Mouse (Mus musculus): ENCODE measurements at regions not wholly inside any gene's neighbourhood (a gene's known extent, or its start where the extent isn't known, plus 50 kb on each side); places are given as distances from the start of the nearest gene placed in this dataset.

- Histone ChIP-seq H3K27me3 (ENCODE audit: insufficient read depth, low read length) (no peaks in the 10 kb centered on the region), H3K4me1 (ENCODE audit: insufficient read depth) (peaks cover 15% of the 10 kb centered on the region), H3K9me3 (ENCODE audit: low read depth, low read length) (no peaks in the 10 kb centered on the region), H3K36me3 (ENCODE audit: insufficient read depth) (no peaks in the 10 kb centered on the region), H3K4me2 (no peak overlapping the region), H3K27ac (ENCODE audit: low read depth) (no peak overlapping the region), H3K9ac (no peak overlapping the region), H3K4me3 (ENCODE audit: low read depth, low read length) (no peak overlapping the region)
- WGBS = 63% methylated on average over 6 of the region's 6 CpGs
- TF ChIP-seq CTCF (IDR thresholded peaks at IDR 0.05; ENCODE audit: low read depth) = no peak
- ATAC-seq (ENCODE audit: insufficient read depth) = no peak
- no peak for DNase-seq
Measured at GRCm38 (mm10) chr12:107720941-107721340, 232.5 kb downstream of the 3110018I06Rik start.

GRCm38 (mm10) chr12:107723062-107723859, 234.8 kb downstream of the 3110018I06Rik start:
- Histone ChIP-seq H3K27me3 (ENCODE audit: insufficient read depth, low read length) (no peaks in the 10 kb centered on the region), H3K4me3 (ENCODE audit: low read depth, low read length) (no peak overlapping the region), H3K9ac (no peak overlapping the region), H3K9me3 (ENCODE audit: low read depth, low read length) (no peaks in the 10 kb centered on the region), H3K27ac (ENCODE audit: low read depth) (no peak overlapping the region), H3K4me1 (ENCODE audit: insufficient read depth) (peaks cover 3% of the 10 kb centered on the region), H3K4me2 (no peak overlapping the region), H3K36me3 (ENCODE audit: insufficient read depth) (no peaks in the 10 kb centered on the region)
- 71% methylated on average over 9 of the region's 9 CpGs for WGBS
- TF ChIP-seq CTCF (IDR thresholded peaks at IDR 0.05; ENCODE audit: low read depth) = no peak
- no peak for DNase-seq
- ATAC-seq (ENCODE audit: insufficient read depth) = no peak

GRCm38 (mm10) chr12:107723860-107724320, 235.5 kb downstream of the 3110018I06Rik start:
- Histone ChIP-seq H3K4me2 (no peak overlapping the region), H3K9me3 (ENCODE audit: low read depth, low read length) (no peaks in the 10 kb centered on the region), H3K27me3 (ENCODE audit: insufficient read depth, low read length) (no peaks in the 10 kb centered on the region), H3K9ac (no peak overlapping the region), H3K4me1 (ENCODE audit: insufficient read depth) (no peaks in the 10 kb centered on the region), H3K4me3 (ENCODE audit: low read depth, low read length) (no peak overlapping the region), H3K36me3 (ENCODE audit: insufficient read depth) (no peaks in the 10 kb centered on the region), H3K27ac (ENCODE audit: low read depth) (no peak overlapping the region)
- 48% methylated on average over 14 of the region's 14 CpGs for WGBS
- no peak for DNase-seq
- ATAC-seq (ENCODE audit: insufficient read depth) = no peak
- TF ChIP-seq CTCF (IDR thresholded peaks at IDR 0.05; ENCODE audit: low read depth) = no peak

- Histone ChIP-seq H3K9ac (no peak overlapping the region), H3K27ac (ENCODE audit: low read depth) (no peak overlapping the region), H3K4me2 (no peak overlapping the region), H3K36me3 (ENCODE audit: insufficient read depth) (no peaks in the 10 kb centered on the region), H3K4me3 (ENCODE audit: low read depth, low read length) (no peak overlapping the region), H3K27me3 (ENCODE audit: insufficient read depth, low read length) (no peaks in the 10 kb centered on the region), H3K4me1 (ENCODE audit: insufficient read depth) (no peaks in the 10 kb centered on the region), H3K9me3 (ENCODE audit: low read depth, low read length) (no peaks in the 10 kb centered on the region)
- DNase-seq (no peak), ATAC-seq (ENCODE audit: insufficient read depth) (no peak)
- TF ChIP-seq CTCF (IDR thresholded peaks at IDR 0.05; ENCODE audit: low read depth) = no peak
- 32% methylated on average over 8 of the region's 8 CpGs for WGBS
Measured at GRCm38 (mm10) chr12:107724467-107724866, 236.0 kb downstream of the 3110018I06Rik start.

GRCm38 (mm10) chr12:107728865-107729264, 240.4 kb downstream of the 3110018I06Rik start:
- no peak for ATAC-seq (ENCODE audit: insufficient read depth)
- no peak overlapping the region for H3K27ac ChIP-seq (ENCODE audit: low read depth)

GRCm38 (mm10) chr12:107729301-107729700, 240.9 kb downstream of the 3110018I06Rik start:
- Histone ChIP-seq H3K36me3 (ENCODE audit: insufficient read depth) (no peaks in the 10 kb centered on the region), H3K4me3 (ENCODE audit: low read depth, low read length) (no peak overlapping the region), H3K27me3 (ENCODE audit: insufficient read depth, low read length) (no peaks in the 10 kb centered on the region), H3K4me2 (no peak overlapping the region), H3K9ac (no peak overlapping the region), H3K9me3 (ENCODE audit: low read depth, low read length) (no peaks in the 10 kb centered on the region), H3K27ac (ENCODE audit: low read depth) (no peak overlapping the region), H3K4me1 (ENCODE audit: insufficient read depth) (no peaks in the 10 kb centered on the region)
- no peak for DNase-seq
- no peak for TF ChIP-seq CTCF (IDR thresholded peaks at IDR 0.05; ENCODE audit: low read depth)
- ATAC-seq (ENCODE audit: insufficient read depth) = no peak
- WGBS = 64% methylated on average over 11 of the region's 11 CpGs

More at GRCm38 (mm10) chr12:107728865-107729264, 240.4 kb downstream of the 3110018I06Rik start:
- no peaks in the 10 kb centered on the region for H3K27me3 ChIP-seq (ENCODE audit: insufficient read depth, low read length)
- no peak for DNase-seq
- H3K4me1 ChIP-seq (ENCODE audit: insufficient read depth) = no peaks in the 10 kb centered on the region
- no peaks in the 10 kb centered on the region for H3K9me3 ChIP-seq (ENCODE audit: low read depth, low read length)
- H3K36me3 ChIP-seq (ENCODE audit: insufficient read depth) = no peaks in the 10 kb centered on the region
- WGBS = 62% methylated on average over 6 of the region's 6 CpGs
- H3K4me2 ChIP-seq = no peak overlapping the region
- no peak for TF ChIP-seq CTCF (IDR thresholded peaks at IDR 0.05; ENCODE audit: low read depth)
- H3K9ac ChIP-seq = no peak overlapping the region
- no peak overlapping the region for H3K4me3 ChIP-seq (ENCODE audit: low read depth, low read length)

- no peak overlapping the region for H3K4me2 ChIP-seq
- no peak overlapping the region for H3K27ac ChIP-seq (ENCODE audit: low read depth)
- H3K36me3 ChIP-seq (ENCODE audit: insufficient read depth) = no peaks in the 10 kb centered on the region
- no peaks in the 10 kb centered on the region for H3K9me3 ChIP-seq (ENCODE audit: low read depth, low read length)
- no peaks in the 10 kb centered on the region for H3K27me3 ChIP-seq (ENCODE audit: insufficient read depth, low read length)
- no peaks in the 10 kb centered on the region for H3K4me1 ChIP-seq (ENCODE audit: insufficient read depth)
- DNase-seq (no peak), ATAC-seq (ENCODE audit: insufficient read depth) (no peak)
- no peak overlapping the region for H3K9ac ChIP-seq
- no peak for TF ChIP-seq CTCF (IDR thresholded peaks at IDR 0.05; ENCODE audit: low read depth)
- no peak overlapping the region for H3K4me3 ChIP-seq (ENCODE audit: low read depth, low read length)
- 63% methylated on average over 4 of the region's 4 CpGs for WGBS
Measured at GRCm38 (mm10) chr12:107730940-107731339, 242.5 kb downstream of the 3110018I06Rik start.
